Mouse (Mus musculus): ENCODE measurements at regions not wholly inside any gene's neighbourhood (a gene's known extent, or its start where the extent isn't known, plus 50 kb on each side); places are given as distances from the start of the nearest gene placed in this dataset.

DNA sequence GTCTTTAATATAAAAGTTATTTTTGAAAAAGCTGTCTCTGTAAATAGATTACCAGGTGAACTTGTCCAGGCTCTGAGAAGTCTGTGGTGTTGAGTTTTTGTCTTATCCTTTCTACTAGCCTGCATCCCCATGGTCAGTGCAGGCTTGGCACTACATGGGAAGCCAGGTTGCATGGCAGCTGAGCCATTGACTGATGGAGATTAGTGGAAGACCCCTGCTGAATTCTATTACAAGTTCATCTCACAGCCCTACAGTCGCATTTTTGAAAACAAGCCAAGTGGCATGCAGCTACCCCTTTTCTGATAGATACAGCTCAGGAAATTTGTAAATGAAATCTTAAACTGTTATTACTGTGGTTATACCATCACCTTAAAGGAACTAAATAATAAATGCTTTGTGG, 101.2 kb upstream of the Fam184a start:
- Histone ChIP-seq H3K4me1 (ENCODE audit: control insufficient read depth, insufficient read depth, low read length) (no peaks in the 10 kb centered on the region), H3K4me3 (replicated peaks; ENCODE audit: extremely low read depth, low read depth, low read length) (no peak overlapping the region)
- 82% methylated on average over 1 of the region's 1 CpGs for WGBS
- TF ChIP-seq POLR2A (IDR thresholded peaks at IDR 0.05; ENCODE audit: borderline replicate concordance, extremely low read depth, low read depth, low read length): no peak
- no peak for TF ChIP-seq CTCF (IDR thresholded peaks at IDR 0.05; ENCODE audit: insufficient read depth, low read length)
- DNase-seq: no peak

DNA sequence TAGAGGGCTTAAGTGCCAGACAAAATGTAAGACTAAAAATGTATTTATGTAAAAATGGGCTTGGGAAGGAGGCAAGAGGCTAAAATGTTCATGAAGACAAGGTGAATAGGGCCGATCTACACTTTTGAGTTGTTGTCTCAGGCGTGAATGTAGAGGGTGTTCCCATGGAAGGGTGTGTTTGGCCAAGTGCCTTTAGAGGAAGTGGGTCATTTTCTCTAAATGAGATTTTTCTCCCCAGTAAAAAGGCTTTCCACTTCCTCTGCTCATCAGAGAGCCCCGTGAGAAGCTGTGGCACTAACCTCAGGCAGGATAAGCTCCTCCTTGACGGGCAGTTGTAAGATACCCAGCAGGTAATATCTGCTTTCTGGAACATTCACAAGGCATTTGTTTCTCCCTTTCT, 99.6 kb upstream of the Fam184a start:
- Histone ChIP-seq H3K4me1 (ENCODE audit: control insufficient read depth, insufficient read depth, low read length) (no peaks in the 10 kb centered on the region), H3K4me3 (replicated peaks; ENCODE audit: extremely low read depth, low read depth, low read length) (no peak overlapping the region)
- no peak for TF ChIP-seq POLR2A (IDR thresholded peaks at IDR 0.05; ENCODE audit: borderline replicate concordance, extremely low read depth, low read depth, low read length)
- TF ChIP-seq CTCF (IDR thresholded peaks at IDR 0.05; ENCODE audit: insufficient read depth, low read length): no peak
- WGBS: 39% methylated on average over 4 of the region's 4 CpGs
- DNase-seq: no peak

DNA sequence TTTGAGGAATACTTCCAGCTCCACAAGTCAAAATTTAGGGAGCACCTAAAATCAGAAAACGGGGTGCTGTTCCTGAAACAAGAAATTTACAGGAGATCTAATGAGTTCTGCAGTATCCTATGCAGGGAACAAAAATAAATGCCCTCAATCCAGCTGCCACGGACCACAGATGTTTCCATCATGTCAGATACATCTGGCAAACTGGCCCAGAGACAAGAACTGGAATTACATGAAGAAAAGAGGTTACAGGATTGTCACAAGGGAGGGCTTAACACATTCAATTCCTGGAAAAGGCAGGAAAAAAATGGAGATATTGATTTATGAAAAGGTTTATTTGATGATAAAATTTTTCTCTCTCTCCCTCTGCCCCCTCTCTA, 62.3 kb upstream of the Fam184a start:
- no peak overlapping the region for H3K4me3 ChIP-seq (replicated peaks; ENCODE audit: extremely low read depth, low read depth, low read length)
- no peak for DNase-seq
- WGBS: 56% methylated on average over 2 of the region's 2 CpGs
- TF ChIP-seq POLR2A (IDR thresholded peaks at IDR 0.05; ENCODE audit: borderline replicate concordance, extremely low read depth, low read depth, low read length): no peak
- no peak for TF ChIP-seq CTCF (IDR thresholded peaks at IDR 0.05; ENCODE audit: insufficient read depth, low read length)
- H3K4me1 ChIP-seq (ENCODE audit: control insufficient read depth, insufficient read depth, low read length): no peaks in the 10 kb centered on the region

DNA sequence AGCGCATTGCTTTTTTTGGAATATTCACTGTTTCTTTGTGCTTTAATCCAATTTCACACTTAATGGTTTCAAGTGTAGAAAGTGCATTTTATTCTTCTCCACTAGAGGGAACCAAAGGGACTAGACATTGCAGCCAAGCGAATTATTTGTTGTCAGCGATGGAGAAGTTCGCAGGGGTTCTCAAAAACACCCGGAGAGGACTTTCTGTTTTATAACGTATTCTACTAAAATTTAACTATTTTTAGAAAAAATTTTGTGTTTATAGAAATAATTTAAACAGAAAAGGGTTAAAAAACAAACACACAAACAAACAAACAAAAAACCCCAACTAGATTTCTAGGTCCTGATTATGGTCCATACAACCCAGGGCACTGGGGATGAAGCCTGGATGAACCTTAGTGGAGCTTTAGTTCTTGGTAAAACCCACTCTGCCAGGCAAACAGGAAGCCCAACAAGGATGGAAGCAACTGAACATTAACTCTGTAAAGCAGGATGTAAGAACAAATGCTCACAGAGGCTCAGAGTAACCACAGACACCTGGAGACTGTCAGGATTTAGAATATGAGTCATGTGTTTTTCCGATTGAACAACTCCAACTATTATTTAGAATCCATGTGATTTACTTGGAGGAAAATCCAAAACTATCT, 61.8 kb upstream of the Fam184a start:
- peak; percentile 21; the same call in 1 of the 2 replicates for TF ChIP-seq CTCF (IDR thresholded peaks at IDR 0.05; ENCODE audit: insufficient read depth, low read length)
- TF ChIP-seq POLR2A (IDR thresholded peaks at IDR 0.05; ENCODE audit: borderline replicate concordance, extremely low read depth, low read depth, low read length): no peak
- WGBS: 17% methylated on average over 7 of the region's 7 CpGs
- no peak for DNase-seq

DNA sequence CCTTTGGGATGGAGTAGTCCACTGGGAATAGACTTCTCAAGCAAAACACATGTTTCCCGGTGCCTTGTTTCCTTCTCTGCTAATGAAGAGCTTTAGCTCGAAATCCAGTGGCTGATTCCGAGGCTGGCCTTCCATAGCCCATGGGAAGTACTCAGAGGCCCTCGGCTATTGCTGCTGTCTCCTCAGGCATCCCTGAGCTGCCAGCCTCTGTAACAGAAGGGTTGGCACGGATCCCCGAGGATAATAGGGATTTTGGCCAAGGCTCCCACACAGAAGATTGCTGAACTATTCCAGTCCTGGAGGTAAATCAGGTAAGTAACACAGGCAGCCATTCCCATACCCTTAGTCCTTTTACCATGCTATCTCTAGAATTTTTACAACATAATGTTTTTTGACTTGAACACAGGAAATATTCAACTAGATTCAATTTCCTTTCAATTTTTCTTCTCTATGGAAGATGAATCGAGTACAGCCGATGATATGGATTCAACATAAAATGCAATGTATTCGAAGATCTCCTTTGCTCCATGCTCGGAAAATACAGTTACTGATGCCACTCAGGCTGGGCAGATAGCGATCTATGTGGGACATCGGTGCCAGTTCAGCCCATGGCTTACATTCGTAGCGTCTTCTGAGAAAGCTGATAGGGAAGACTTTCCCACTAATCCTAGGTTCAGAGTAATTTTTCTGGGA, 61.1 kb upstream of the Fam184a start:
- no peak for TF ChIP-seq POLR2A (IDR thresholded peaks at IDR 0.05; ENCODE audit: borderline replicate concordance, extremely low read depth, low read depth, low read length)
- TF ChIP-seq CTCF (IDR thresholded peaks at IDR 0.05; ENCODE audit: insufficient read depth, low read length): no peak
- H3K4me1 ChIP-seq (ENCODE audit: control insufficient read depth, insufficient read depth, low read length): no peaks in the 10 kb centered on the region
- DNase-seq: no peak
- WGBS: 70% methylated on average over 14 of the region's 14 CpGs
- H3K4me3 ChIP-seq (replicated peaks; ENCODE audit: extremely low read depth, low read depth, low read length): no peak overlapping the region

More for the DNA sequence above, 61.8 kb upstream of the Fam184a start:
- no peaks in the 10 kb centered on the region for H3K4me1 ChIP-seq (ENCODE audit: control insufficient read depth, insufficient read depth, low read length)
- H3K4me3 ChIP-seq (replicated peaks; ENCODE audit: extremely low read depth, low read depth, low read length): no peak overlapping the region

DNA sequence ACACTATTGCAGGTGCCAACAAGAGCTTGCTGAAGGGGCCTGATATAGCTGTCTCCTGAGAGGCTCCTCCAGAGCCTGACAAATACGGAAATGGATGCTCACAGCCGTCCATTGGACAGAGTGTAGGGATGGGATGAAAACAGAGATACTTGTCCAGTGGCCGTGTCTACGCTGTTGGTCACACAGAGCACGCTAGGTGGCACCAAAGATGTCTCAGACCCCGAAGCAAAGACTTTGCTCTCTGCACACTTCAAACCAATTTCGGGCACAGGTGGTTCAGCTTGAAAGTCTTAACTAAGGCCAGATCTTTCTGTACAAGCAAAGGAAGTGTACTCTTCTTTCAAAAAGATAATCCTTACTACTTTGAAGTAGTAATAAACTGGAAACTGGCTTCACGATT, 55.8 kb upstream of the Fam184a start:
- WGBS: 50% methylated on average over 8 of the region's 8 CpGs
- H3K4me3 ChIP-seq (replicated peaks; ENCODE audit: extremely low read depth, low read depth, low read length): no peak overlapping the region
- H3K4me1 ChIP-seq (ENCODE audit: control insufficient read depth, insufficient read depth, low read length): no peaks in the 10 kb centered on the region
- peak; percentile 6 for DNase-seq
- TF ChIP-seq POLR2A (IDR thresholded peaks at IDR 0.05; ENCODE audit: borderline replicate concordance, extremely low read depth, low read depth, low read length): no peak
- peak; percentile 44 for TF ChIP-seq CTCF (IDR thresholded peaks at IDR 0.05; ENCODE audit: insufficient read depth, low read length)

DNA sequence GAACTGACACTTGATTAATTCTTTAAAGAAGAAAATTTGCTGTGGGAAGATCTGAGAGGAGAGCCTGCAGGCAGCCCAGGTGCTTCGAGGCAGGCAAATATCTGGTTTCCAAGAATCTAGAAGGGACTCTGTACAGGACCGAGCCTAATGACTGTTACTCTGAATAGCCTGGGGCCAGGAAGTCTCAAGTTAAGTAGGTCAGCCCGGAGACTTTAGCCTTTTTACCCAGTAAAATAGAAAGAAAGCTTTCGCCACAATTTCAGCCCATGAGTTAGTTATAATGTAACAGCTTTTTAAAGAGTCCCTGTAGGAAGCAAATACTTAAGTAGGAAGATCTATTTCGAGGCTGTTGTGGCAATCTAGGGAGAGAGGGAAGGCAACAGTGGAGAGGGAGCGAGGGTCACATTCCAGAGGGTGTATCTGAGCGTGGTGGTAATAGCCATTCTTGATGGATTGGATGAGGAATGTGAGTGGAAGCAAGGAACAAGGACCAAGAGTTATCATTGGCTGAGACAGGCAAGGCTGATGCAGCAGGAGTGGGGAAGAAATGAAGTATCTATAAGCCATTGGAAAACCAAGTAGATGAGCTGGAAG, 50.2 kb upstream of the Fam184a start:
- no peak for DNase-seq

More for the DNA sequence above, 50.2 kb upstream of the Fam184a start:
- 53% methylated on average over 7 of the region's 7 CpGs for WGBS
- Histone ChIP-seq H3K4me1 (ENCODE audit: control insufficient read depth, insufficient read depth, low read length) (no peaks in the 10 kb centered on the region), H3K4me3 (replicated peaks; ENCODE audit: extremely low read depth, low read depth, low read length) (no peak overlapping the region)
- no peak for TF ChIP-seq CTCF (IDR thresholded peaks at IDR 0.05; ENCODE audit: insufficient read depth, low read length)

Measured in lung, adult 2 months (tissue).